ENCODE assay signal across 8 mouse cellular contexts in genomic region chr10:96744167-96744777, GRCm38 (mm10).
DNase-seq lines count a peak whose midpoint lies in the region; ATAC-seq lines count a peak whose summit lies in the region.

No protein-coding gene starts in this region.

- no peak overlapping the region for H3K9ac ChIP-seq in forebrain, embryonic 14.5 days (ENCODE audit: low read length)
- H3K9ac ChIP-seq in forebrain, embryonic 13.5 days = no peak overlapping the region
- H3K9ac ChIP-seq in kidney, embryonic 14.5 days (ENCODE audit: low read depth, low read length) = no peak overlapping the region

- no peak for ATAC-seq in forebrain, embryonic 14.5 days
- ATAC-seq in forebrain, embryonic 13.5 days = no peak
- peak; percentile 75 for ATAC-seq in kidney, embryonic 14.5 days (ENCODE audit: low FRiP score, low TSS enrichment)
- ATAC-seq in megakaryocyte progenitor cell, adult 5-6 weeks (replicated peaks; ENCODE audit: poor library complexity) = no peak

- H3K27ac ChIP-seq in forebrain, embryonic 14.5 days (ENCODE audit: low read depth, low read length) = no peak overlapping the region
- H3K27ac ChIP-seq in forebrain, embryonic 13.5 days = no peak overlapping the region
- H3K27ac ChIP-seq in kidney, embryonic 14.5 days (ENCODE audit: low read depth, low read length) = no peak overlapping the region

- 41% methylated on average over 11 of the region's 11 CpGs for WGBS in forebrain, embryonic 14.5 days
- WGBS in forebrain, embryonic 13.5 days = 51% methylated on average over 11 of the region's 11 CpGs
- 19% methylated on average over 11 of the region's 11 CpGs for WGBS in kidney, embryonic 14.5 days

- peak; percentile 64 for DNase-seq in forebrain, embryonic 14.5 days (ENCODE audit: low spot score)
- peak; percentile 58 for DNase-seq in adrenal gland, postnatal 25 days
- peak; percentile 23 to 49 for DNase-seq in gastrocnemius, postnatal 36 days
- DNase-seq in lung, postnatal 25 days (ENCODE audit: low spot score) = peak; percentile 46
- DNase-seq in yolk sac, embryonic 10.5 days (ENCODE audit: low spot score) = no peak

- H3K4me3 ChIP-seq in forebrain, embryonic 14.5 days (ENCODE audit: low read depth, low read length) = no peak overlapping the region
- H3K4me3 ChIP-seq in forebrain, embryonic 13.5 days = no peak overlapping the region
- H3K4me3 ChIP-seq in kidney, embryonic 14.5 days (ENCODE audit: low read length) = no peak overlapping the region

- H3K9me3 ChIP-seq in forebrain, embryonic 14.5 days (replicated peaks; ENCODE audit: control insufficient read depth, low read length) = no peaks in the 10 kb centered on the region
- no peaks in the 10 kb centered on the region for H3K9me3 ChIP-seq in forebrain, embryonic 13.5 days (replicated peaks)
- no peaks in the 10 kb centered on the region for H3K9me3 ChIP-seq in kidney, embryonic 14.5 days (ENCODE audit: control insufficient read depth, low read length)

- intact Hi-C loops in gastrocnemius, postnatal 36 days (cut with DNase I) = no loop called here

- H3K4me2 ChIP-seq in forebrain, embryonic 14.5 days (ENCODE audit: low read length) = no peak overlapping the region
- H3K4me2 ChIP-seq in forebrain, embryonic 13.5 days = no peak overlapping the region
- 0 out of 2 replicates have a peak overlapping the region, but pooled peaks have one; percentile 13 for H3K4me2 ChIP-seq in kidney, embryonic 14.5 days (replicated peaks; ENCODE audit: low read depth, low read length)

- peaks cover 6% of the 10 kb centered on the region for H3K4me1 ChIP-seq in forebrain, embryonic 14.5 days (ENCODE audit: control insufficient read depth, insufficient read depth, low read length)
- H3K4me1 ChIP-seq in forebrain, embryonic 13.5 days = peaks cover 8% of the 10 kb centered on the region
- H3K4me1 ChIP-seq in kidney, embryonic 14.5 days (ENCODE audit: control insufficient read depth, insufficient read depth, low read length) = peaks cover 5% of the 10 kb centered on the region; the same call in 1 of the 2 replicates

- H3K36me3 ChIP-seq in forebrain, embryonic 14.5 days (ENCODE audit: control insufficient read depth, insufficient read depth, low read length) = no peaks in the 10 kb centered on the region
- H3K36me3 ChIP-seq in forebrain, embryonic 13.5 days (ENCODE audit: poor library complexity, severe bottlenecking) = no peaks in the 10 kb centered on the region
- no peaks in the 10 kb centered on the region for H3K36me3 ChIP-seq in kidney, embryonic 14.5 days (ENCODE audit: control insufficient read depth, insufficient read depth, low read length)

- no peaks in the 10 kb centered on the region for H3K27me3 ChIP-seq in forebrain, embryonic 14.5 days (replicated peaks; ENCODE audit: control insufficient read depth, insufficient read depth, low read length)
- H3K27me3 ChIP-seq in forebrain, embryonic 13.5 days = no peaks in the 10 kb centered on the region
- H3K27me3 ChIP-seq in kidney, embryonic 14.5 days (ENCODE audit: control insufficient read depth, insufficient read depth, low read length) = no peaks in the 10 kb centered on the region
